25 mouse cellular contexts compared by ENCODE assay signal in genomic region chr5:148107890-148108289, GRCm38 (mm10).
A peak's percentile ranks its signal among the peaks of the same experiment; 100 is the strongest.
DNase-seq lines count a peak whose midpoint lies in the region; ATAC-seq lines count a peak whose summit lies in the region.
"Had no signal": no experiment of that assay in that cellular context is flagged by ENCODE, and none has a peak within 500 bp of the region (broad histone marks: within the 10 kb centered on the region; RNA-seq: fewer than 3 reads in every experiment).

No protein-coding gene starts in this region.

- H3K4me3 ChIP-seq in neural tube, embryonic 13.5 days, result no peak overlapping the region
- H3K4me3 ChIP-seq in midbrain, embryonic 14.5 days (replicated peaks; ENCODE audit: low read depth, low read length), result no peak overlapping the region
- H3K4me3 ChIP-seq: embryonic facial prominence, embryonic 13.5 days; gastrocnemius, adult 2 months; heart, embryonic 12.5 days; left cerebral cortex, adult 2 months; myocyte had no signal

- 28% methylated on average over 7 of the region's 7 CpGs for WGBS in neural tube, embryonic 13.5 days
- WGBS in midbrain, embryonic 14.5 days, result 12% methylated on average over 7 of the region's 7 CpGs

- H3K27me3 ChIP-seq in neural tube, embryonic 13.5 days, result no peaks in the 10 kb centered on the region
- no peaks in the 10 kb centered on the region for H3K27me3 ChIP-seq in midbrain, embryonic 14.5 days (ENCODE audit: control insufficient read depth, insufficient read depth, low read length)
- H3K27me3 ChIP-seq: embryonic facial prominence, embryonic 13.5 days; heart, embryonic 12.5 days had no signal

- peak; percentile 21 for DNase-seq in embryo, embryonic 10 days (ENCODE audit: low spot score)
- no peak for DNase-seq in embryo, embryonic 9.5 days (ENCODE audit: extremely low spot score)
- no peak for DNase-seq in neural tube, embryonic 10.5 days (ENCODE audit: extremely low spot score, low spot score)
- DNase-seq in midbrain, embryonic 14.5 days, result peak; percentile 56
- no peak for DNase-seq in thymus, adult 18-20 months
- DNase-seq in adrenal gland, postnatal 36 days, result no peak
- DNase-seq in right cerebral cortex, adult 2 months (ENCODE audit: low spot score in 2 of 2), result no peak
- DNase-seq: adrenal gland, postnatal 14 days; cerebellum, adult 8-10 months; gastrocnemius, adult 2 months; kidney, adult 8-10 months; kidney, postnatal 25 days; layer of hippocampus, adult 9-11 months; left cerebral cortex, postnatal 4 days; liver; lung, postnatal 10 days; spleen, adult 18-20 months; thymus, postnatal 4 days had no signal

- peak overlapping the region; percentile 72 for H3K27ac ChIP-seq in neural tube, embryonic 13.5 days (replicated peaks)
- H3K27ac ChIP-seq in midbrain, embryonic 14.5 days (replicated peaks; ENCODE audit: low read depth, low read length), result peak overlapping the region; percentile 75
- H3K27ac ChIP-seq: embryonic facial prominence, embryonic 13.5 days; gastrocnemius, adult 2 months; left cerebral cortex, adult 2 months had no signal

- no peaks in the 10 kb centered on the region for H3K9me3 ChIP-seq in neural tube, embryonic 13.5 days
- H3K9me3 ChIP-seq in midbrain, embryonic 14.5 days (ENCODE audit: control insufficient read depth, low read length), result no peaks in the 10 kb centered on the region
- H3K9me3 ChIP-seq: embryonic facial prominence, embryonic 13.5 days had no signal

- 0 out of 2 replicates have a peak, but pooled peaks cover 5% of the 10 kb centered on the region for H3K36me3 ChIP-seq in neural tube, embryonic 13.5 days
- no peaks in the 10 kb centered on the region for H3K36me3 ChIP-seq in midbrain, embryonic 14.5 days (ENCODE audit: control insufficient read depth, insufficient read depth, low read length)
- H3K36me3 ChIP-seq: embryonic facial prominence, embryonic 13.5 days; heart, embryonic 12.5 days had no signal

- peak; percentile 47 for ATAC-seq in neural tube, embryonic 13.5 days (ENCODE audit: low read depth)
- no peak for ATAC-seq in midbrain, embryonic 14.5 days (ENCODE audit: low FRiP score, low TSS enrichment)
- ATAC-seq: CD4-positive, CD25-positive, alpha-beta regulatory T cell, adult 4 months; Patski had no signal

- H3K4me1 ChIP-seq in neural tube, embryonic 13.5 days (replicated peaks), result peaks cover 11% of the 10 kb centered on the region
- H3K4me1 ChIP-seq in midbrain, embryonic 14.5 days (ENCODE audit: control insufficient read depth, insufficient read depth, low read length), result peaks cover 12% of the 10 kb centered on the region
- H3K4me1 ChIP-seq: embryonic facial prominence, embryonic 13.5 days; heart, embryonic 12.5 days had no signal

- H3K9ac ChIP-seq in neural tube, embryonic 13.5 days, result no peak overlapping the region
- no peak overlapping the region for H3K9ac ChIP-seq in midbrain, embryonic 14.5 days (replicated peaks; ENCODE audit: low read length)
- H3K9ac ChIP-seq: embryonic facial prominence, embryonic 13.5 days; heart, embryonic 12.5 days had no signal

- no peak overlapping the region for H3K4me2 ChIP-seq in neural tube, embryonic 13.5 days
- peak overlapping the region; percentile 14; the same call in 1 of the 2 replicates for H3K4me2 ChIP-seq in midbrain, embryonic 14.5 days (ENCODE audit: low read length)
- H3K4me2 ChIP-seq: embryonic facial prominence, embryonic 13.5 days; heart, embryonic 12.5 days had no signal

Comparison
In these comparisons a context has a peak if more than half of its experiments do, and no peak if none do; other contexts are left out.
1. DNase-seq: peak in embryo, embryonic 10 days (single experiment) and midbrain, embryonic 14.5 days (single experiment); none in embryo, embryonic 9.5 days (single experiment), neural tube, embryonic 10.5 days (single experiment), thymus, adult 18-20 months (0 of 2), adrenal gland, postnatal 36 days (0 of 2) and right cerebral cortex, adult 2 months (0 of 2).